Mouse (Mus musculus): ENCODE results near the gene C8a. TPM values are rescaled to one million over a fixed set of nuclear protein-coding genes. Genes with fewer than 3 reads are reported as not detected.

C8a gene
- polyA plus RNA-seq, 1 experiment from 2014 or later, result not detected

Other genes with a start within 250 kb of the C8a start
- gene C8b, start 110.1 kb downstream of the C8a start, polyA plus RNA-seq (2014; fragmentation: Nextera tagmentation; extraction: Ambion mirVana), result not detected in 2 replicates
- not detected in 2 replicates for gene Gm17662, start 19.1 kb downstream of the C8a start, polyA plus RNA-seq (2014; fragmentation: Nextera tagmentation; extraction: Ambion mirVana)
- gene Fyb2, start 37.1 kb upstream of the C8a start, polyA plus RNA-seq (2014; fragmentation: Nextera tagmentation; extraction: Ambion mirVana), result 0.29 and 0.49 TPM in 2 replicates
- gene Prkaa2, start 233.5 kb upstream of the C8a start, polyA plus RNA-seq (2014; fragmentation: Nextera tagmentation; extraction: Ambion mirVana), result 1.5 and 1.6 TPM in 2 replicates